Mouse (Mus musculus) midbrain, embryonic 11.5 days (tissue): ENCODE results near the gene Alg14. TPM values are rescaled to one million over a fixed set of nuclear protein-coding genes. Genes with fewer than 3 reads are reported as not detected.
A peak's percentile ranks its signal among the peaks of the same experiment; 100 is the strongest.

Experiments used
- ATAC-seq: fragments of 200-750 bp; cut with Nextera tagmentation; 2 replicates; pipeline ENCODE4 v1.8.0; 2017; ENCODE audit warnings: moderate TSS enrichment, moderate library complexity; ENCODE audit not compliant: low FRiP score
- DNase-seq: peaks from one replicate; pipeline ENCODE4 v3.0.0; 2015; ENCODE audit warnings: low spot score; ENCODE audit errors: missing footprints
- H3K27ac ChIP-seq: fragments of 300-500 bp; sonication (generic); 2 replicates; pipeline ENCODE4 v1.5.1; 2014; ENCODE audit warnings: low read depth, low read length
- H3K27me3 ChIP-seq: fragments of 300-500 bp; sonication (generic); 2 replicates; pipeline ENCODE4 v1.6.1; 2014; ENCODE audit warnings: mild to moderate bottlenecking, low read length, moderate library complexity, mixed read lengths; ENCODE audit not compliant: control insufficient read depth, insufficient read depth
- H3K36me3 ChIP-seq: fragments of 300-500 bp; sonication (generic); 2 replicates; pipeline ENCODE4 v1.6.1; 2014; ENCODE audit warnings: mild to moderate bottlenecking, low read length, moderate library complexity, mixed read lengths; ENCODE audit not compliant: control insufficient read depth, insufficient read depth
- H3K4me1 ChIP-seq: fragments of 300-500 bp; sonication (generic); 2 replicates; pipeline ENCODE4 v1.6.1; 2014; ENCODE audit warnings: low read length; ENCODE audit not compliant: control insufficient read depth, insufficient read depth
- H3K4me2 ChIP-seq: fragments of 300-500 bp; sonication (generic); 2 replicates; pipeline ENCODE4 v1.6.1; 2014; ENCODE audit warnings: mild to moderate bottlenecking, moderate library complexity
- H3K4me3 ChIP-seq: fragments of 300-500 bp; sonication (generic); 2 replicates; pipeline ENCODE4 v1.5.1; 2014; ENCODE audit warnings: low read depth, low read length
- H3K9ac ChIP-seq: fragments of 300-500 bp; sonication (generic); 2 replicates; pipeline ENCODE4 v1.6.1; 2014; ENCODE audit warnings: low read length
- H3K9me3 ChIP-seq: fragments of 300-500 bp; sonication (generic); 2 replicates; pipeline ENCODE4 v1.6.1; 2016; ENCODE audit warnings: low read length; ENCODE audit not compliant: control insufficient read depth
- WGBS: fragments of 180-500 bp; shearing (Covaris S2); extraction: QIAGEN DNeasy Blood & Tissue Kit; methylation state at CpG from one replicate; pipeline ENCODE4 v1.1.7; 2014; 5-methylcytosine and 5-hydroxymethylcytosine counted together
- polyA plus RNA-seq: library from polyadenylated mRNA; unstranded; fragments of >200 nt; fragmentation: Nextera tagmentation; extraction: Ambion mirVana; gene quantifications from 2 replicates; pipeline ENCODE4 v1.2.1, GENCODE M21; 2014

Alg14 gene
- polyA plus RNA-seq, 1 experiment from 2014 or later: 38.0 TPM

DNA sequence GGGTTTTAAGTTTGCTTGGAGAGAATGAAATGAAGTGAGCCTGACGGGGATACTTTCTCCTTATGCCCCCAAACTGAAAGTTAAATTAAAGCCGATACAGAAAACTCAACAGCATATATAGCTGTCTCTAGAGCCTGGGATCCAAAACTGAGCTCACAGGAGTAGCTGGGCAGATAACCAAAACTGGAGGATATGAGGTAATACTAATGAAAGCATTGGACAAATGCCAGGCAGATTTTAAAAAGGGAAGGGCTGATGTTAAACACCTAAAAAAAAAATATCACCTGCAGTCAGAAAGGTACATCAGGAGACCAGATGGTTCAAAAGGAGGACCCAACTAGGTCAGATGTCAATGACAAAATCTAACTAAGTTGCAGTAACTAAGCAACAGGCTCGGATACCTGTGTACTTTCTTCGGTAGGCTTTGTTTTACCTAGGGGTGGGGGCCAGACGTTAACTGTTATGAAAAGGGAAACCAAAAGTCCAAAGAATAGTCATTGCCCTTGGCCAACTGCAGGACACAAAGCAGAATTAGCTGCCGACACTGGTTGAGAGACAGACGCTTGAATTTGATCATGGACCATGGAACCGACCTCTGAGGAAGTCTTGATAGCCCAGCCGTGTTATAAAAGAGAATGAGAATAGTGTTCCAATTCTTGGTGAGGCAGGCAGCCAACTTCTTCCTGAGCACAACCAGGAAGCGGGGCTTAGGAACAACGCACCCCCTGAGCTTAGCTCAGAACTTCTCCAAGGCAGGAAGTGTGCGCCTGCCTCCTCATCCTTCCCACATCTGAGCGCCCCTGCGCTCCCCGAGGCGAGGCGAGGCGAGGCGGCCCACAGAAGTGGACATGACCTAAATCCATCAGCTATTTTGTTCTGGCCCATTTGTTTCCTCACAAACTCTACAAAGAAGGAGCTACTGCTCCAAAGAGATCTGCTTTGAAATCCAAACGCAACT, 32.8 kb upstream of the Alg14 start:
- ATAC-seq (no peak), DNase-seq (no peak)
- Histone ChIP-seq H3K9me3 (no peaks in the 10 kb centered on the region), H3K36me3 (no peaks in the 10 kb centered on the region), H3K4me1 (peaks cover 6% of the 10 kb centered on the region), H3K4me3 (no peak overlapping the region), H3K27ac (no peak overlapping the region), H3K27me3 (peaks cover 30% of the 10 kb centered on the region), H3K9ac (no peak overlapping the region), H3K4me2 (no peak overlapping the region)
- WGBS: 83% methylated on average over 20 of the region's 20 CpGs

DNA sequence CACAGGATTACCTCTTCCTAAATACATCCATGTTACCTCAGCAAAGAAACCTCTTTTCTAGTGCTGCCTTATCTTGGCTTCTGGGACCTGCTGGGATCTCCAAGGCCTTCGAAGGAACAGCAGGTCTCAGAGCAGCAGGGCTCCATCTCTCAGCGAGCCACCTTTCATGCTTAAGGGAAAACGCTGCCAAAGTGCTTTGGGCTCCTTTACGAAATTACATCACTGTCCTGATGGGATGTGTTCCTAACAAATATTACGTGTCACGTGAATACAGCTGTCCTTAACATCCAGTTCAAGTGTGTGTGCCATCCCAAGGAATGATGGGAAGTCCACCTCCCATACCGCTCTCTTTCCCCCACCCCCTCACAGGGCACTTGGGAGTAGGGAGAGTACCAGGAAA, 31.5 kb upstream of the Alg14 start:
- Histone ChIP-seq H3K36me3 (no peaks in the 10 kb centered on the region), H3K4me2 (no peak overlapping the region), H3K27ac (no peak overlapping the region), H3K4me1 (peaks cover 6% of the 10 kb centered on the region), H3K9me3 (no peaks in the 10 kb centered on the region), H3K9ac (no peak overlapping the region), H3K27me3 (peaks cover 38% of the 10 kb centered on the region), H3K4me3 (no peak overlapping the region)
- 75% methylated on average over 7 of the region's 7 CpGs for WGBS
- ATAC-seq (no peak), DNase-seq (no peak)

DNA sequence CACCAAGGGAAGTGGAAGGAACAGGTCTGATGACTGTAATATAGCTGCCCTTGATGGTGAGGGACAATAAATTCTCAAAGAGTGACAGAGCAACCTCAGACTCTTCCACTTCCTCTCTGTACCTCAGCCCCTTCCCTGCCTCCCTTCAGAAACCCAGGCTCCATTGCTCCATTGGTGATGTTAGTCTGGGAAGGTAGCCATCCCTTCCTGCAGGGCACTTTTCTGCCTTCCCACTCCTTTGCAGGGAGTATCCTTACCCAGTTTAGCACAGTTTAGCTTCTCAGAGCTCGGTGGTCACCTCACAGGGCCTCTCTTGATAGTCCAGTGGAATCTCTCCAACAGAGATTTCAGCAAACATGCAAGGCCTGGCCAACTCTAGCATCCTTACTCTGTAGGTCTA, 30.7 kb upstream of the Alg14 start:
- ATAC-seq (no peak), DNase-seq (no peak)
- 77% methylated on average over 1 of the region's 1 CpGs for WGBS
- Histone ChIP-seq H3K4me2 (no peak overlapping the region), H3K9ac (no peak overlapping the region), H3K4me3 (no peak overlapping the region), H3K27ac (no peak overlapping the region), H3K4me1 (peaks cover 6% of the 10 kb centered on the region), H3K27me3 (peaks cover 38% of the 10 kb centered on the region), H3K9me3 (no peaks in the 10 kb centered on the region), H3K36me3 (no peaks in the 10 kb centered on the region)

DNA sequence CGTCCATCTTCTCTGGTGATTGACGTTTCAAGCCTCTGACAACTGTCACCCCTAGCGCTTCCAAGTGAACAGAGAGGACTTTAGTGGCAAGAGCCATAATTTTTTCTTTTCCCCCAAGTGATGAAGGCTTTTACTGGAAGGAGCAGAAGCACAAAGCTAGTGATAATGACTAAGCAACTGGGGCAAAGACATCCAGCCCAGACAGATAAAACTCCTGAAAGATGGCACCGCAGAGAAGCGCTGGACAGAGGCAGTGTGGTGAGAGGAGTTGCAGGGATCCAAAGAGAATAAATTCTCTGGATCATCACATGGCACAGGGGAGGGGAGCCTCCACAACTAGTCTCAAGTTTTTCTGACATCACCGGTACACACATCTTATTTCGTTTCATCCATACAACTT, 30.3 kb upstream of the Alg14 start:
- Histone ChIP-seq H3K9ac (no peak overlapping the region), H3K9me3 (no peaks in the 10 kb centered on the region), H3K4me3 (no peak overlapping the region), H3K27ac (no peak overlapping the region), H3K4me1 (peaks cover 6% of the 10 kb centered on the region), H3K36me3 (no peaks in the 10 kb centered on the region), H3K4me2 (no peak overlapping the region), H3K27me3 (peaks cover 38% of the 10 kb centered on the region)
- peak; percentile 87 for DNase-seq
- 66% methylated on average over 7 of the region's 7 CpGs for WGBS
- no peak for ATAC-seq

DNA sequence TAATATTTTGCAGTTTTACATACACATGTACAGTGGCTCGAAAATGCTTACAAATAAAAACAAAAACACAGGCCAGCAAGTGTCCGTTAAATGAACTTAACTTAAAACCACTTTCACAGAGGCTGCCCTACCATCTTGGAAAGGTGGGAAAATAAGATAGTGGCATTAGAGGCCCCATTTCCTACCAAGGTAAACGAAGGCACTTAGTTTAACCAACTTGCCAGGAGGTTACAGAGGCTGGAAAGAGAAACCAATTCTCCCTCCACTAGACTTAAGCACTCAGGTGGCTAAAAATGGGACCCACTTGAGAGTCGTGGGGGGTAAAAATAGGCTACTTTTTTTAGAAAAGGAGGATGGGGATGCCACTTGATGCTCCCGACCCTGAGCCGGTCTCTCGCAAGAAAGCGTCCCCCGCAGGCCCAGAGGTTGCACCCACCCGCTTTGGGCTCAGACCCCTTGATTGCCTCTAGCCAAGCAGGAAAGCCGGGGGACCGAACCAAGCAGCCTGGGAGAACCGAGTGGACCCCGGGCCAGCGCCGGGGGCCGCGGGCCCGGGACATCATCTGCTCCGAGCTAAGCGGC, 29.5 kb upstream of the Alg14 start:
- peak overlapping the region; percentile 79 for H3K9ac ChIP-seq
- no peak overlapping the region for H3K27ac ChIP-seq
- H3K4me1 ChIP-seq: peaks cover 6% of the 10 kb centered on the region
- H3K4me3 ChIP-seq: peak overlapping the region; percentile 74
- H3K9me3 ChIP-seq: no peaks in the 10 kb centered on the region
- H3K36me3 ChIP-seq: no peaks in the 10 kb centered on the region
- no peak for DNase-seq
- peak overlapping the region; percentile 99 for H3K4me2 ChIP-seq
- ATAC-seq: no peak
- H3K27me3 ChIP-seq: peaks cover 38% of the 10 kb centered on the region
- 9% methylated on average over 21 of the region's 21 CpGs for WGBS

DNA sequence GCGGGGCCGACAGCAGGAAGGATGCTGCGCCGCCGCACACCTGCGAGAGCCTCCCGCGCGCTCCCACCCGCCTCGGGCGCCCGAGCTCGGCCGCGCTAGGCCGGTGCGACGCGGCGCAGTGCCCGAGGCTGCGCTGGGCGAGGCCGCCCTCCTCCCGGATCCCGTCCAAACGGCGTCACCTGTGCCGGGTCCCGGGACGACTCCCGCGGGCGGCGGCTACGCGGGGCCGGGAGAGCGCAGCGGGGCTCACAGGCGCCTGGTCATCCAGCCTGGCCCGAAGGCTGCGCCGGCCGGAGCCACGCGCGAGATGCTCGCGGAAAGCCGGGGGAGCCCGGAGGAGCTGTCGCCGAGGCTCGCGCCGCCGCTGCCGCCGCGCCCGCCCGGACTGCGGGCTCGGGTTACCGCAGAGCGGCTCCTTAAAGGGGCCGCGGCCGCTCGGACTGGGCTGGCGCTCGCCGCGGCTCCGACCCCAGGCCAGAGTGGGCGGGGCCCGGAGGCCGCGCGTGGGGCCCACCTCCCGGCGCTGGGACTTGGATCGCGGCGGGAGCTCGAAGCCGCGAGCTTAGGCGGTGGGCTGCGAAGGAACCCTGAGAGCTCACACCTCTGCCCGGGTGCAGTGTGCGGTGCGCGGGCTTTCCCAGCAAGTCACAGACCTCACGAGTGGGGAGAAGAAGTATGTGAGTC, 28.9 kb upstream of the Alg14 start:
- WGBS: under 1% methylated on average over 79 of the region's 97 CpGs
- peak; percentile 94 for ATAC-seq
- Histone ChIP-seq H3K36me3 (no peaks in the 10 kb centered on the region), H3K4me1 (peaks cover 6% of the 10 kb centered on the region), H3K4me3 (peak overlapping the region; percentile 74), H3K9me3 (no peaks in the 10 kb centered on the region), H3K27me3 (peaks cover 38% of the 10 kb centered on the region), H3K9ac (peak overlapping the region; percentile 79), H3K27ac (no peak overlapping the region), H3K4me2 (peak overlapping the region; percentile 99)
- DNase-seq: peak; percentile 97

DNA sequence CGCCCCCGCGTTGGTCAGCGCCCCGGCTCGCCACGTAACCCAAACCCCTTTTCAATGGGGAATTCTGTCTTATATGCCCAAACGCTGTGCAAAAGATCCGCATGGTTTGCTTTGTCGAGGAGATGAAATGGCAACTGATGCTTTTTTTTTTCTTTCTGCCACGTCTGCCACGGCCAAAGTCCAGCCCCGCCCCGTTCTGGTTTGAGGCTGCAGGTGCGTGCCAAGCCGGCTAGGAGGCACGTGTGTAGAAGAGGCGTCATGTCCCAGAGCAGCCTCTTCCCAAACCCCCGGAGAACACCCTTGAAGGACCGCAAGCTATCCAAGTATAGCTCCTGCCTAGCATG, 28.4 kb upstream of the Alg14 start:
- Histone ChIP-seq H3K36me3 (no peaks in the 10 kb centered on the region), H3K27me3 (peaks cover 38% of the 10 kb centered on the region), H3K27ac (no peak overlapping the region), H3K9ac (peak overlapping the region; percentile 79), H3K4me2 (peak overlapping the region; percentile 99), H3K4me3 (peak overlapping the region; percentile 74), H3K4me1 (peaks cover 6% of the 10 kb centered on the region), H3K9me3 (no peaks in the 10 kb centered on the region)
- DNase-seq (peak; percentile 97), ATAC-seq (peak; percentile 28; the same call in 1 of the 2 replicates)
- 2% methylated on average over 20 of the region's 20 CpGs for WGBS

DNA sequence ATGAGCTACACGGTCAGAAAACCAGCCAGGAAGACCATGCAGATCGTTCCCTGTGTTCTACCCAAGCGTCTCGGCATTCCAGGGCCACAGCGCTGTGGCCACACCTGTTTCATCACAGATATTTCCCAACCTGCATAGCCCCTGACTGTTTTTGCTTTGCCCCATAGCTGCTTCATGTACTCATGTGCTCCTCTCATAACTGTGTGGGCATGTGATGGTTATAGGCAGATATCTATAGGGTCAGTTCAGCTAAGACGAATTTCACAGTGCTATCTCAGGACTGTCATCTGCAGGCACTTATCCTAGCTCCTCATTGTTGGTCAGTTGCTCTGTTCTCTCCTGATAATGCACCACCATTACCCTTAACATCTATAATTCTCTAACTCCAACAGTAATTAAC, 27.3 kb upstream of the Alg14 start:
- 59% methylated on average over 6 of the region's 6 CpGs for WGBS
- H3K4me1 ChIP-seq: peaks cover 6% of the 10 kb centered on the region
- H3K9me3 ChIP-seq: no peaks in the 10 kb centered on the region
- H3K9ac ChIP-seq: no peak overlapping the region
- H3K27ac ChIP-seq: no peak overlapping the region
- ATAC-seq (no peak), DNase-seq (no peak)
- H3K4me3 ChIP-seq: no peak overlapping the region
- no peak overlapping the region for H3K4me2 ChIP-seq
- peaks cover 38% of the 10 kb centered on the region for H3K27me3 ChIP-seq
- H3K36me3 ChIP-seq: no peaks in the 10 kb centered on the region

DNA sequence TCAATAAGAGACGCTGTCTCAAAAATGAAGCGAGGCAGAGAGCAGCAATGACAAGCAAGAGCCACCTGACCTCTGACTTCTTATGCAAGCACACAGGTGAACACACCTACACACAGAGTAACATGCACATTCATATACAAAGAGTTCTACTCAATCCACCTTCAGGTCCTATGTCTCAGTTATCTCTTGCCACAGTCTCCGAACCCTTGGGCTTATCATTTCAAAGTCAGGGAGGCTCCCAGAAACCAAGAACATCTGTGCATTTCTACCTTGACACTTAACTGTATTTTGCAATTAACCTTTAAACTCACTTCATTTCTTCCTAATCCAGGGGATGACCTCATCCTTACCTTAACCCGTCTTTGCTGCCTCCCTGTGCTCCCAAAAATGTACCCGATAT, 24.3 kb upstream of the Alg14 start:
- DNase-seq (no peak), ATAC-seq (no peak)
- Histone ChIP-seq H3K4me1 (peaks cover 2% of the 10 kb centered on the region; the same call in 1 of the 2 replicates), H3K4me2 (no peak overlapping the region), H3K9me3 (no peaks in the 10 kb centered on the region), H3K36me3 (no peaks in the 10 kb centered on the region), H3K9ac (no peak overlapping the region), H3K27ac (no peak overlapping the region), H3K4me3 (no peak overlapping the region), H3K27me3 (peaks cover 19% of the 10 kb centered on the region)
- 87% methylated on average over 5 of the region's 5 CpGs for WGBS
